Mouse (Mus musculus) testis, postnatal 10 days (tissue): ENCODE results near the gene Agap2.

Source experiments
- DNase-seq: peaks from one replicate; pipeline ENCODE4 v3.0.0; 2021; ENCODE audit warnings: low spot score

Gene Agap2

GRCm38 (mm10) chr10:127076082-127076481 is 998 bp downstream of the Agap2 start:
- DNase-seq, result no peak

GRCm38 (mm10) chr10:127077515-127077914 is 2.4 kb downstream of the Agap2 start:
- DNase-seq, result no peak

GRCm38 (mm10) chr10:127078001-127078676 is 3.1 kb downstream of the Agap2 start:
- no peak for DNase-seq

GRCm38 (mm10) chr10:127078677-127079575 is 3.8 kb downstream of the Agap2 start:
- no peak for DNase-seq

GRCm38 (mm10) chr10:127079665-127080391 is 4.7 kb downstream of the Agap2 start:
- no peak for DNase-seq

GRCm38 (mm10) chr10:127080901-127081780 is 6.1 kb downstream of the Agap2 start:
- peak; percentile 74 for DNase-seq

GRCm38 (mm10) chr10:127081996-127082620 is 7.0 kb downstream of the Agap2 start:
- no peak for DNase-seq

GRCm38 (mm10) chr10:127083292-127083914 is 8.3 kb downstream of the Agap2 start:
- no peak for DNase-seq

GRCm38 (mm10) chr10:127083915-127084306 is 8.8 kb downstream of the Agap2 start:
- DNase-seq, result no peak

GRCm38 (mm10) chr10:127085052-127085451 is 10.0 kb downstream of the Agap2 start:
- no peak for DNase-seq

- no peak for DNase-seq
Measured at GRCm38 (mm10) chr10:127085633-127086032, 10.5 kb downstream of the Agap2 start.

- DNase-seq, result peak; percentile 80
Measured at GRCm38 (mm10) chr10:127090560-127091411, 15.7 kb downstream of the Agap2 start.

- DNase-seq, result no peak
Measured at GRCm38 (mm10) chr10:127091507-127092396, 16.7 kb downstream of the Agap2 start.

GRCm38 (mm10) chr10:127092742-127093141 is 17.7 kb downstream of the Agap2 start:
- DNase-seq, result no peak

- no peak for DNase-seq
Measured at GRCm38 (mm10) chr10:127094382-127094802, 19.3 kb downstream of the Agap2 start.

- no peak for DNase-seq
Measured at GRCm38 (mm10) chr10:127098514-127098913, 23.4 kb downstream of the Agap2 start.

GRCm38 (mm10) chr10:127099191-127099590 is 24.1 kb downstream of the Agap2 start:
- DNase-seq, result no peak

GRCm38 (mm10) chr10:127099868-127100267 is 24.8 kb downstream of the Agap2 start:
- DNase-seq, result no peak

- no peak for DNase-seq
Measured at GRCm38 (mm10) chr10:127100414-127100813, 25.3 kb downstream of the Agap2 start.
